Mouse (Mus musculus): Measurements from ENCODE around the gene Olfr56. TPM values are rescaled to one million over a fixed set of nuclear protein-coding genes. Genes with fewer than 3 reads are reported as not detected.
"Not testable (repeated sequence)": the region's sequence is repeated elsewhere in the genome, so short reads cannot be mapped to it uniquely, and the experiment has no call there.

Olfr56 gene
- polyA plus RNA-seq, 1 experiment = 0.02 TPM

GRCm38 (mm10) chr11:48994018-48994417, 15.3 kb downstream of the Olfr56 start, which contains the start of gene Tgtp1:
TSS of gene Tgtp1 (minus strand) at chr11:48994172.
- not testable (repeated sequence) for H3K4me1 ChIP-seq (ENCODE audit: control insufficient read depth); H3K36me3 ChIP-seq (ENCODE audit: control insufficient read depth); H3K27me3 ChIP-seq (ENCODE audit: control insufficient read depth); H3K4me3 ChIP-seq (replicated peaks); H3K9me3 ChIP-seq (ENCODE audit: control insufficient read depth, low read length)

- not testable (repeated sequence) for H3K27me3 ChIP-seq (ENCODE audit: control insufficient read depth); H3K9me3 ChIP-seq (ENCODE audit: control insufficient read depth, low read length); H3K4me3 ChIP-seq (replicated peaks); H3K36me3 ChIP-seq (ENCODE audit: control insufficient read depth); H3K4me1 ChIP-seq (ENCODE audit: control insufficient read depth)
These were observed 21.7 kb downstream of the Olfr56 start for GRCm38 (mm10) chr11:49000411-49000810.

GRCm38 (mm10) chr11:49006317-49006716, 27.6 kb downstream of the Olfr56 start:
- not testable (repeated sequence) for H3K9me3 ChIP-seq (ENCODE audit: control insufficient read depth, low read length); H3K4me3 ChIP-seq (replicated peaks); H3K27me3 ChIP-seq (ENCODE audit: control insufficient read depth); H3K4me1 ChIP-seq (ENCODE audit: control insufficient read depth); H3K36me3 ChIP-seq (ENCODE audit: control insufficient read depth)

GRCm38 (mm10) chr11:49006785-49007184, 28.1 kb downstream of the Olfr56 start:
- H3K4me1 ChIP-seq (ENCODE audit: control insufficient read depth); H3K4me3 ChIP-seq (replicated peaks); H3K9me3 ChIP-seq (ENCODE audit: control insufficient read depth, low read length); H3K27me3 ChIP-seq (ENCODE audit: control insufficient read depth); H3K36me3 ChIP-seq (ENCODE audit: control insufficient read depth): not testable (repeated sequence)

GRCm38 (mm10) chr11:49012074-49012473, 33.4 kb downstream of the Olfr56 start:
- H3K4me3 ChIP-seq (replicated peaks); H3K27me3 ChIP-seq (ENCODE audit: control insufficient read depth); H3K9me3 ChIP-seq (ENCODE audit: control insufficient read depth, low read length); H3K4me1 ChIP-seq (ENCODE audit: control insufficient read depth); H3K36me3 ChIP-seq (ENCODE audit: control insufficient read depth): not testable (repeated sequence)

- H3K9me3 ChIP-seq (ENCODE audit: control insufficient read depth, low read length); H3K36me3 ChIP-seq (ENCODE audit: control insufficient read depth); H3K4me3 ChIP-seq (replicated peaks): not testable (repeated sequence)
These were observed 71.4 kb downstream of the Olfr56 start for GRCm38 (mm10) chr11:49050064-49050463.

GRCm38 (mm10) chr11:49051093-49051891, 72.6 kb downstream of the Olfr56 start, which contains the start of gene 9930111J21Rik2:
TSS of gene 9930111J21Rik2 (minus strand) at chr11:49051242.
- H3K27me3 ChIP-seq (ENCODE audit: control insufficient read depth); H3K36me3 ChIP-seq (ENCODE audit: control insufficient read depth); H3K4me3 ChIP-seq (replicated peaks); H3K4me1 ChIP-seq (ENCODE audit: control insufficient read depth); H3K9me3 ChIP-seq (ENCODE audit: control insufficient read depth, low read length): not testable (repeated sequence)

More at GRCm38 (mm10) chr11:49050064-49050463, 71.4 kb downstream of the Olfr56 start:
- not testable (repeated sequence) for H3K4me1 ChIP-seq (ENCODE audit: control insufficient read depth); H3K27me3 ChIP-seq (ENCODE audit: control insufficient read depth)

GRCm38 (mm10) chr11:49051894-49052293, 73.2 kb downstream of the Olfr56 start:
- not testable (repeated sequence) for H3K9me3 ChIP-seq (ENCODE audit: control insufficient read depth, low read length); H3K4me1 ChIP-seq (ENCODE audit: control insufficient read depth); H3K27me3 ChIP-seq (ENCODE audit: control insufficient read depth); H3K36me3 ChIP-seq (ENCODE audit: control insufficient read depth); H3K4me3 ChIP-seq (replicated peaks)

GRCm38 (mm10) chr11:49060061-49060460, 81.4 kb downstream of the Olfr56 start:
- not testable (repeated sequence) for H3K27me3 ChIP-seq (ENCODE audit: control insufficient read depth); H3K36me3 ChIP-seq (ENCODE audit: control insufficient read depth); H3K4me3 ChIP-seq (replicated peaks); H3K9me3 ChIP-seq (ENCODE audit: control insufficient read depth, low read length); H3K4me1 ChIP-seq (ENCODE audit: control insufficient read depth)

GRCm38 (mm10) chr11:49061865-49062264, 83.2 kb downstream of the Olfr56 start:
- not testable (repeated sequence) for H3K4me1 ChIP-seq (ENCODE audit: control insufficient read depth); H3K36me3 ChIP-seq (ENCODE audit: control insufficient read depth); H3K4me3 ChIP-seq (replicated peaks); H3K9me3 ChIP-seq (ENCODE audit: control insufficient read depth, low read length); H3K27me3 ChIP-seq (ENCODE audit: control insufficient read depth)

GRCm38 (mm10) chr11:49063713-49064469, 85.2 kb downstream of the Olfr56 start, which contains the start of gene Tgtp2:
TSS of gene Tgtp2 (minus strand) at chr11:49064206.
- H3K4me3 ChIP-seq (replicated peaks); H3K27me3 ChIP-seq (ENCODE audit: control insufficient read depth); H3K36me3 ChIP-seq (ENCODE audit: control insufficient read depth); H3K4me1 ChIP-seq (ENCODE audit: control insufficient read depth); H3K9me3 ChIP-seq (ENCODE audit: control insufficient read depth, low read length): not testable (repeated sequence)
